Mouse (Mus musculus) CH12.LX (cell line): ENCODE measurements around the gene Plekha7. TPM values are rescaled to one million over a fixed set of nuclear protein-coding genes. Genes with fewer than 3 reads are reported as not detected.

Experiments
- DNase-seq: peaks from one replicate; pipeline ENCODE4 v3.0.0-alpha.2; 2013; ENCODE audit errors: extremely low read depth
- H3K27ac ChIP-seq: 2 replicates; pipeline ENCODE4 v1.5.1; 2012; ENCODE audit warnings: low read depth, mild to moderate bottlenecking, control low read depth, moderate library complexity; ENCODE audit not compliant: insufficient read depth
- H3K27me3 ChIP-seq: replicated peaks from 2 replicates; pipeline ENCODE3; 2012; ENCODE audit warnings: inconsistent platforms
- H3K36me3 ChIP-seq, 2 experiments: replicated peaks in 1 of 2; 2 replicates each; pipeline versions ENCODE3 to v1.6.1; 2012; ENCODE audit warnings: inconsistent platforms in 1 of 2, low read length in 1 of 2, mild to moderate bottlenecking in 1 of 2, mixed read lengths in 1 of 2, moderate library complexity in 1 of 2; ENCODE audit not compliant: control insufficient read depth in 1 of 2, insufficient read depth in 1 of 2
- H3K4me1 ChIP-seq, 2 experiments: 2 replicates each; pipeline ENCODE4 v1.6.1; 2012; ENCODE audit warnings: inconsistent platforms in 1 of 2, moderate library complexity in 1 of 2; ENCODE audit not compliant: insufficient read depth in 2 of 2, control insufficient read depth in 1 of 2
- H3K4me2 ChIP-seq: 2 replicates; pipeline ENCODE4 v1.6.1; 2012; ENCODE audit warnings: low read depth, mild to moderate bottlenecking, control low read depth; ENCODE audit not compliant: poor library complexity, insufficient read depth, severe bottlenecking
- H3K4me3 ChIP-seq, 3 experiments: fragments of 150-350 bp in 1 of 3; sonication (generic) in 1 of 3; replicated peaks in 1 of 3; 2 replicates each; pipeline versions ENCODE3 to v1.5.1; 2011 to 2012; ENCODE audit warnings: low read depth in 2 of 3, low read length in 2 of 3, mild to moderate bottlenecking in 2 of 3, moderate library complexity in 2 of 3, control low read depth in 1 of 3, improper control_type of control experiment in 1 of 3, inconsistent platforms in 1 of 3, mixed read lengths in 1 of 3; ENCODE audit not compliant: poor library complexity in 1 of 3
- H3K79me2 ChIP-seq: replicated peaks from 2 replicates; pipeline ENCODE4 v1.6.1; 2012; ENCODE audit warnings: mild to moderate bottlenecking, moderate library complexity; ENCODE audit not compliant: control insufficient read depth, poor library complexity, insufficient read depth, severe bottlenecking; ENCODE audit errors: extremely low read depth
- H3K9ac ChIP-seq: 2 replicates; pipeline ENCODE4 v1.6.1; 2012; ENCODE audit warnings: low read depth, mild to moderate bottlenecking, control low read depth, moderate library complexity; ENCODE audit not compliant: insufficient read depth
- H3K9me3 ChIP-seq: replicated peaks from 2 replicates; pipeline ENCODE3; 2012; ENCODE audit warnings: low read length, inconsistent platforms, mixed read lengths
- BHLHE40 ChIP-seq: IDR thresholded peaks from 2 replicates; pipeline ENCODE4 v1.6.1; 2011; ENCODE audit warnings: mild to moderate bottlenecking, low read depth, low read length, improper control_type of control experiment
- CHD2 ChIP-seq: IDR thresholded peaks from 2 replicates; pipeline ENCODE4 v1.6.1; 2011; ENCODE audit warnings: low read length, improper control_type of control experiment
- E2F4 ChIP-seq: IDR thresholded peaks from 2 replicates; pipeline ENCODE4 v1.6.1; 2011; ENCODE audit warnings: low read depth, low read length, improper control_type of control experiment; ENCODE audit not compliant: insufficient replicate concordance
- ELF1 ChIP-seq: IDR thresholded peaks from 2 replicates; pipeline ENCODE4 v1.6.1; 2014; ENCODE audit warnings: low read depth, mild to moderate bottlenecking, inconsistent platforms, low read length, improper control_type of control experiment
- EP300 ChIP-seq: IDR thresholded peaks from 2 replicates; pipeline ENCODE4 v1.6.1; 2011; ENCODE audit warnings: low read length, improper control_type of control experiment
- GABPA ChIP-seq: IDR thresholded peaks from 2 replicates; pipeline ENCODE4 v1.6.1; 2012; ENCODE audit warnings: low read depth, low read length, improper control_type of control experiment, inconsistent platforms; ENCODE audit not compliant: insufficient replicate concordance
- HCFC1 ChIP-seq: IDR thresholded peaks from 2 replicates; pipeline ENCODE4 v1.6.1; 2012; ENCODE audit warnings: low read depth, mild to moderate bottlenecking, inconsistent platforms, low read length, improper control_type of control experiment
- IRF4 ChIP-seq: IDR thresholded peaks from 2 replicates; pipeline ENCODE4 v1.6.1; 2014; ENCODE audit warnings: low read depth, mild to moderate bottlenecking, inconsistent platforms, low read length, improper control_type of control experiment
- JUN ChIP-seq: IDR thresholded peaks from 2 replicates; pipeline ENCODE4 v1.6.1; 2011; ENCODE audit warnings: low read depth, mild to moderate bottlenecking, low read length, improper control_type of control experiment, moderate library complexity; ENCODE audit not compliant: insufficient read depth
- KAT2A ChIP-seq: IDR thresholded peaks from 2 replicates; pipeline ENCODE4 v1.6.1; 2012; ENCODE audit warnings: low read length, improper control_type of control experiment, inconsistent platforms; ENCODE audit not compliant: insufficient replicate concordance
- MAFK ChIP-seq: IDR thresholded peaks from 2 replicates; pipeline ENCODE4 v1.6.1; 2011; ENCODE audit warnings: low read length, improper control_type of control experiment; ENCODE audit not compliant: insufficient replicate concordance
- MAX ChIP-seq: IDR thresholded peaks from 2 replicates; pipeline ENCODE4 v1.6.1; 2011; ENCODE audit warnings: low read length, improper control_type of control experiment
- MAZ ChIP-seq: IDR thresholded peaks from 2 replicates; pipeline ENCODE4 v1.6.1; 2012; ENCODE audit warnings: low read depth, mild to moderate bottlenecking, inconsistent platforms, low read length, improper control_type of control experiment, moderate library complexity
- MEF2A ChIP-seq: IDR thresholded peaks from 2 replicates; pipeline ENCODE4 v1.6.1; 2014; ENCODE audit warnings: low read depth, mild to moderate bottlenecking, inconsistent platforms, low read length, improper control_type of control experiment, borderline replicate concordance
- MYC ChIP-seq: IDR thresholded peaks from 2 replicates; pipeline ENCODE4 v1.6.1; 2011; ENCODE audit warnings: low read depth, mild to moderate bottlenecking, improper control_type of control experiment, low read length
- NRF1 ChIP-seq: IDR thresholded peaks from 2 replicates; pipeline ENCODE4 v1.6.1; 2014; ENCODE audit warnings: low read depth, mild to moderate bottlenecking, inconsistent platforms, low read length, improper control_type of control experiment, moderate library complexity
- POLR2A ChIP-seq: IDR thresholded peaks from 2 replicates; pipeline ENCODE4 v1.6.1; 2011; ENCODE audit warnings: low read depth, mild to moderate bottlenecking, improper control_type of control experiment, low read length
- POLR2AphosphoS2 ChIP-seq: IDR thresholded peaks from 2 replicates; pipeline ENCODE4 v1.6.1; 2011; ENCODE audit warnings: low read depth, low read length, improper control_type of control experiment
- RAD21 ChIP-seq: IDR thresholded peaks from 2 replicates; pipeline ENCODE4 v1.6.1; 2011; ENCODE audit warnings: low read depth, mild to moderate bottlenecking, low read length, improper control_type of control experiment, moderate library complexity
- RCOR1 ChIP-seq: conservative IDR thresholded peaks from 2 replicates; pipeline ENCODE4 v1.6.1; 2012; ENCODE audit warnings: low read depth, mild to moderate bottlenecking, inconsistent platforms, low read length, improper control_type of control experiment
- TBP ChIP-seq: conservative IDR thresholded peaks from 2 replicates; pipeline ENCODE4 v1.6.1; 2011; ENCODE audit warnings: low read depth, low read length, improper control_type of control experiment
- USF1 ChIP-seq: IDR thresholded peaks from 2 replicates; pipeline ENCODE4 v1.6.1; 2014; ENCODE audit warnings: low read depth, mild to moderate bottlenecking, inconsistent platforms, low read length, improper control_type of control experiment
- ZNF384 ChIP-seq: IDR thresholded peaks from 2 replicates; pipeline ENCODE4 v1.6.1; 2012; ENCODE audit warnings: low read depth, low read length, improper control_type of control experiment, inconsistent platforms
- dilution Hi-C: fragments of 300-500 bp; cut with MboI; formaldehyde crosslinking; loops from 2 replicates; pipeline ENCODE4 v1.14.3; 2020; ENCODE audit warnings: low sequenced_read_pairs; ENCODE audit not compliant: extremely low pct_unique_long_range_greater_than_20kb, extremely low pct_ligation_motif_present
- in situ Hi-C: fragments of 300-500 bp; cut with MboI; formaldehyde crosslinking; loops from 3 replicates; pipeline ENCODE4 v1.14.3; 2019; ENCODE audit warnings: low sequenced_read_pairs, low pct_ligation_motif_present, low pct_unique_long_range_greater_than_20kb, mixed read lengths
- polyA plus RNA-seq: library from polyadenylated mRNA; unstranded; fragments of >175 nt; gene quantifications from 2 replicates; pipeline ENCODE4 v1.2.1, GENCODE M21; 2012; ENCODE audit warnings: low read depth; ENCODE audit not compliant: insufficient read length
- total RNA-seq, 2 experiments: library from RNA; depleted of rRNA; stranded (reverse); fragments of 300-350 nt in 1 of 2; fragments of >200 nt in 1 of 2; gene quantifications; 2 replicates each; pipeline ENCODE4 v1.2.3; 2012 to 2014

Plekha7 gene
- total and polyA plus RNA-seq, 3 experiments: 0.59 to 1.5 (median 1.0) TPM

DNA sequence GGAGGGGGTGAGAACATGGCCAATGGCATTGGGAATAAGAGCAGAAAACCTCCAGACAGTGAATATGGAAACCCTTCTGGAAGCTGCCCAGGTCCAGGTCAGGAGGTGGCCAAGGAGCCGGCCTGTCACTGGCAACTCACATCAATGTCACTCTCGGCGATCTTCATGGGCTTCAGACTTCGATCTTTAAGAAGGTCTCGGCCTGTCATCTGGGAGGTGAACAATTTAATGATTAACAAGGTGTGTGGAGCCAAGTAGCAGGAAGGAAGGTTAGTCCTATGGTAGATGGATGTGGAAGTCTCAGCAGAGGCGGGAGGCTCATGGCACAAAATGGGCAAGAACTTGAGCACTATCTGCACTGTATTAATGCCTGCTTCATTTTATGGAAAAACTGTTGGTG is 163.1 kb downstream of the Plekha7 start:
- H3K4me1 ChIP-seq: peaks cover 0 to 3% of the 10 kb centered on the region in 2 experiments; a peak in 2 of 4 replicates
- H3K79me2 ChIP-seq: no peaks in the 10 kb centered on the region
- no peaks in the 10 kb centered on the region for H3K9me3 ChIP-seq
- H3K4me3 ChIP-seq: no peak overlapping the region
- DNase-seq: no peak
- in situ Hi-C loops (loop anchor here (25.0 kb wide), 1 partner anchor 467 kb away; no protein-coding TSS in a partner anchor), dilution Hi-C loops (no loop called here)
- H3K9ac ChIP-seq: no peak overlapping the region
- no peak overlapping the region for H3K4me2 ChIP-seq
- H3K27ac ChIP-seq: no peak overlapping the region
- H3K27me3 ChIP-seq: peaks cover 3% of the 10 kb centered on the region
- H3K36me3 ChIP-seq: no peaks in the 10 kb centered on the region
- TF ChIP-seq USF1: no peak
- no peak for TF ChIP-seq MYC
- no peak for TF ChIP-seq MAFK
- TF ChIP-seq IRF4: no peak
- no peak for TF ChIP-seq GABPA

DNA sequence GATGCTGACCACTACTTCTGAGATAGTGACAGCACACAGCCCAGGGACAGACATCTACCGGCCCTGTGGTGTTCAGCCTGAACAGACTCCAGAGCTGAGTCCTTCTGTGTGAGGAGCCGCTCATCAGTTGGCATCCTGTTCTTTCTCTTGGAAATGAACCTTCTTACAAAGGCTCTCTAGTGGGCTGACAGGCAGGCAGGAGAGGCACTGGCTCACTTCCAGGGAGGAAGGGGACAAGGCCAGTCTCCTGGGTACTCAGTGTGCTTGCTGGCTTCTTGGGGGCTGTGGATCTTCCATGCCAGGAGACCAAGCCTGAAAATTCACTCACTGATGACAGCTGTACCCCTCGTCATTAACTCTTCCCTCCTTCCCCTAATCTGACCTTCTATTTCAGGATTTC is 170.5 kb downstream of the Plekha7 start:
- Histone ChIP-seq H3K4me2 (no peak overlapping the region), H3K4me3 (no peak overlapping the region), H3K9ac (no peak overlapping the region), H3K9me3 (no peaks in the 10 kb centered on the region), H3K36me3 (no peaks in the 10 kb centered on the region), H3K27me3 (no peaks in the 10 kb centered on the region), H3K27ac (no peak overlapping the region), H3K4me1 (no peaks in the 10 kb centered on the region), H3K79me2 (no peaks in the 10 kb centered on the region)
- dilution Hi-C loops: no loop called here
- in situ Hi-C loops: loop anchor here (25.0 kb wide), 1 partner anchor 475 kb away; no protein-coding TSS in a partner anchor
- TF ChIP-seq USF1 (no peak), MAZ (no peak), RAD21 (no peak), MAX (no peak), MEF2A (no peak), NRF1 (no peak), ZNF384 (no peak), EP300 (no peak), POLR2A (no peak), E2F4 (no peak), ELF1 (no peak), BHLHE40 (no peak), KAT2A (no peak), RCOR1 (no peak), TBP (no peak), JUN (no peak), HCFC1 (no peak), CHD2 (no peak), POLR2AphosphoS2 (no peak), IRF4 (no peak)
- no peak for DNase-seq
